8 mouse cellular contexts compared by ENCODE assay signal in the genomic region with DNA sequence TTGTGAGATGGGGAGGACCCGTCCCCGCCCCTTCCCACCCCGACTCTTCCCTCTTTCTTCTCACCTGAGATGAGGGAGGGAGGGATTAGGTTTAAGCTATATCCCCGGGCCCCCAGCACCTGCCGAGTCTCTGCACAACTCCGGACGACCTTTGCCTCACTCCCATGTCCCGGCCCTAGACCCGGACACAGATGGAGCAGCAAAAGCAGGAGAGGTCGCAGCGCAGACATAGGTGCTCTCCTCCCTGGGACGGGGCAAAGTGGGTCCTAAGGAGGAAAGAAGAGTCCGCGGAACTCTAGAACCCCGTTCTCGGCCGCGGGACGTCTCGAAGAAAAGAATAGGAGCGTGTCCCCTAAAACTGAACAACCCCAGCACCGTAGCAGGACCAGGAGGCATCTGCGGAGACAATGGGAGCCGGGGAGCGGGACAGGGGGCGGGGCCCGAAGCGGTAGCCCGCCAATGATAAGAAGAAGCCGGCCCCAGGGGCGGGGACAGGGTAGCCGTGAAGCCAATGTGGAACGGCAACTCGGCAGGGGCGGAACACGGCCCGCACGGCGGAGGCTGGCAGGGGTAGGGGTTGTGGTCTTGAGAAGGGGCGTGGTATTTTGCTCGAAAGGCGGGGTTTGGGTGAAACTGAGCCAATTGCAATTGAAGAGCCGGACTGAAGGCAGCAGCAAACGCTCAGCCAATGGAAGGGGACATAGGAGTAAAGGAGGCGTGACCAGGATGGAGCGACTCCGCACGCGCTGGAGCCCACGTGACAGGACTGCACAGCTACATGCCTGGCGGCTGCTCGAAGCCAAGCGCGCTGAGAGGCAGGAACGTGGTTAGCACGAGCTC. TPM values are rescaled to one million over a fixed set of nuclear protein-coding genes. Genes with fewer than 3 reads are reported as not detected.
DNase-seq lines count a peak whose midpoint lies in the region; ATAC-seq lines count a peak whose summit lies in the region.

A gene (minus strand): TSS at position 374 of the 840 bp plus-strand sequence.
A gene (minus strand): TSS at position 421 of the 840 bp plus-strand sequence.
A gene (plus strand): TSS at position 656 of the 840 bp plus-strand sequence.

- H3K36me3 ChIP-seq in hindbrain, embryonic 16.5 days (ENCODE audit: control insufficient read depth, insufficient read depth, low read length) = peaks cover 3% of the 10 kb centered on the region; the same call in 1 of the 2 replicates

- peak within 1 kb of the TSS; percentile 70 for H3K9ac ChIP-seq in hindbrain, embryonic 16.5 days (ENCODE audit: low read depth, low read length)

- peak; percentile 99 for ATAC-seq in hindbrain, embryonic 16.5 days
- peak; percentile 95 for ATAC-seq in megakaryocyte, adult 5-6 weeks (ENCODE audit: poor library complexity, severe bottlenecking)

- H3K9me3 ChIP-seq in hindbrain, embryonic 16.5 days (ENCODE audit: control insufficient read depth, low read length) = peaks cover 2% of the 10 kb centered on the region; the same call in 1 of the 2 replicates

- H3K27ac ChIP-seq in hindbrain, embryonic 16.5 days (ENCODE audit: low read depth, low read length) = peak within 1 kb of the TSS; percentile 57

- H3K27me3 ChIP-seq in hindbrain, embryonic 16.5 days (replicated peaks; ENCODE audit: control insufficient read depth, insufficient read depth, low read length) = no peaks in the 10 kb centered on the region

- peaks cover 30% of the 10 kb centered on the region for H3K4me1 ChIP-seq in hindbrain, embryonic 16.5 days (ENCODE audit: control insufficient read depth, insufficient read depth, low read depth, low read length)

- H3K4me3 ChIP-seq in hindbrain, embryonic 16.5 days (ENCODE audit: low read length) = peak within 1 kb of the TSS; percentile 52

- WGBS in hindbrain, embryonic 16.5 days = 0% methylated on average over 50 of the region's 56 CpGs

- H3K4me2 ChIP-seq in hindbrain, embryonic 16.5 days (ENCODE audit: low read length) = peak within 1 kb of the TSS; percentile 72

- DNase-seq in adrenal gland, adult 8-10 months = peak; percentile 78
- peak; percentile 98 for DNase-seq in embryo, embryonic 10 days (ENCODE audit: low spot score)
- peak; percentile 64 to 66 for DNase-seq in gastrocnemius, adult 8-10 months (ENCODE audit: low spot score in 2 of 2)
- DNase-seq in left cerebral cortex, adult 9 months (ENCODE audit: low spot score in 2 of 2) = peak; percentile 58 to 64
- DNase-seq in retina, postnatal 7 days (ENCODE audit: low read depth, low spot score) = peak; percentile 91
- peak; percentile 89 for DNase-seq in thymus, postnatal 4 days

RNA-seq across cellular contexts. Expression of the first gene that starts in this region (rescaled TPM):
- total RNA-seq in adrenal gland, adult 8-10 months (2022) = not detected
- total RNA-seq in gastrocnemius, adult 8-10 months (2022) = not detected
- polyA plus RNA-seq in hindbrain, embryonic 16.5 days (2015; fragmentation: Nextera tagmentation; extraction: Ambion mirVana) = 0.04 and 0.12 TPM in 2 replicates
- not detected in 2 replicates for total RNA-seq in megakaryocyte, adult 5-6 weeks (2015)
- not detected in 2 replicates for total RNA-seq in megakaryocyte, adult 5-6 weeks (2017)

RNA-seq across cellular contexts. Expression of the second gene that starts in this region (rescaled TPM):
- 1 to 10 TPM in 2 of 4 experiments, under 1 TPM in 2; 0.38 to 1.3 (median 0.97) TPM for total RNA-seq in adrenal gland, adult 8-10 months (2022)
- total RNA-seq in gastrocnemius, adult 8-10 months (2022) = under 1 TPM in 2 of 4 experiments, not detected in 2; 0.10 to 0.22 TPM
- 113 and 140 TPM in 2 replicates for polyA plus RNA-seq in hindbrain, embryonic 16.5 days (2015; fragmentation: Nextera tagmentation; extraction: Ambion mirVana)
- 0.25 and 1.3 TPM in 2 replicates for total RNA-seq in megakaryocyte, adult 5-6 weeks (2015)
- total RNA-seq in megakaryocyte, adult 5-6 weeks (2017) = 3.1 and 3.6 TPM in 2 replicates

RNA-seq across cellular contexts. Expression of the third gene that starts in this region (rescaled TPM):
- total RNA-seq in adrenal gland, adult 8-10 months (2022) = under 1 TPM in 3 of 4 experiments, not detected in 1; 0.08 to 0.35 (median 0.09) TPM
- total RNA-seq in gastrocnemius, adult 8-10 months (2022) = not detected
- polyA plus RNA-seq in hindbrain, embryonic 16.5 days (2015; fragmentation: Nextera tagmentation; extraction: Ambion mirVana) = 10.3 and 13.8 TPM in 2 replicates
- total RNA-seq in megakaryocyte, adult 5-6 weeks (2015) = 11.6 and 14.8 TPM in 2 replicates
- total RNA-seq in megakaryocyte, adult 5-6 weeks (2017) = 12.5 and 26.0 TPM in 2 replicates

Comparison
In these comparisons a context has a peak if more than half of its experiments do, and no peak if none do; other contexts are left out.
1. Peak in every context shown above with its lines: DNase-seq, ATAC-seq, H3K4me3 ChIP-seq and H3K27ac ChIP-seq.
2. RNA of the third gene that starts in this region (total RNA-seq): 11.6 to 26.0 TPM in megakaryocyte, adult 5-6 weeks; 0.08 to 0.35 TPM in adrenal gland, adult 8-10 months and not detected in gastrocnemius, adult 8-10 months; every median in the first group is over 4 times any median in the second.
3. Peak in DNase-seq in gastrocnemius, adult 8-10 months; RNA of the genes that start here not detected or under 1 TPM.